Mouse (Mus musculus) bone marrow, adult 2 months (tissue): ENCODE data around the gene Rgl3. TPM values are rescaled to one million over a fixed set of nuclear protein-coding genes. Genes with fewer than 3 reads are reported as not detected.
A peak's percentile ranks its signal among the peaks of the same experiment; 100 is the strongest.

Source experiments
- H3K27ac ChIP-seq: fragments of 200-500 bp; 2 replicates; pipeline ENCODE4 v1.5.1; 2012; ENCODE audit warnings: low read depth, mild to moderate bottlenecking, control low read depth, inconsistent platforms, low read length; ENCODE audit not compliant: control insufficient read depth, poor library complexity, insufficient read depth
- H3K4me1 ChIP-seq: fragments of 200-500 bp; 2 replicates; pipeline ENCODE4 v1.6.1; 2011; ENCODE audit warnings: low read length; ENCODE audit not compliant: control insufficient read depth, insufficient read depth
- H3K4me3 ChIP-seq: fragments of 200-500 bp; replicated peaks from 2 replicates; pipeline ENCODE3; 2011; ENCODE audit warnings: mild to moderate bottlenecking, low read depth, low read length, control low read depth; ENCODE audit not compliant: control insufficient read depth
- CTCF ChIP-seq: fragments of 200-500 bp; IDR thresholded peaks from 2 replicates; pipeline ENCODE4 v1.5.1; 2011; ENCODE audit warnings: low read length, control low read depth; ENCODE audit not compliant: control insufficient read depth, insufficient read depth
- POLR2A ChIP-seq: fragments of 200-500 bp; IDR thresholded peaks from 2 replicates; pipeline ENCODE4 v1.6.1; 2011; ENCODE audit warnings: low read depth, mild to moderate bottlenecking, control low read depth, low read length, borderline replicate concordance; ENCODE audit not compliant: control insufficient read depth
- WGBS: fragments of 180-500 bp; shearing (Covaris S2); methylation state at CpG from one replicate; pipeline ENCODE4 v1.1.7; 2018; 5-methylcytosine and 5-hydroxymethylcytosine counted together
- polyA plus RNA-seq: library from polyadenylated mRNA; stranded (reverse); fragments of >200 nt; gene quantifications from 2 replicates; pipeline ENCODE4 v1.2.4, GENCODE M21; 2011; ENCODE audit warnings: low replicate concordance; ENCODE audit not compliant: missing spikeins, insufficient read depth, insufficient read length

The Rgl3 gene
- polyA plus RNA-seq, 1 experiment: 5.0 TPM

DNA sequence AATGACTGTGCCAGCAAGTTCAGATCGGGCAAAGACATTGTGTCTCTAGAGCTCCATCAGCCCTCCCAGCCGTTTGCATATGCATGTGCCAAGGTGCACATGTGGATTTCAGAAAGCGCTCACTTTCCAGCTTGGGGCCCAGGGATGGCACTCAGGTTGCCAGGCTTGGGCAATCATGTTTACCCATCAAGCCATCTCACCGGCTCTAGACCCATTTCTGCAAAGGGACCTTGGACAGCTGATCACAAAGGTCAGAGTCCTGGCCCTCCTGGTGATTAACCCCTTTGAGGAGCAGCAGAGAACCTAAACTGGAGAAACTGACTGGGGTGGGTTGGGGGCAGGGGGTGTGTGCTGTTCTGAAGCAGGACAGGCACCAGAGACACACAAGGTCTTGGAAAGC, 3.0 kb upstream of the Rgl3 start:
- Histone ChIP-seq H3K27ac (no peak overlapping the region), H3K4me3 (no peak overlapping the region), H3K4me1 (no peaks in the 10 kb centered on the region)
- 83% methylated on average over 4 of the region's 4 CpGs for WGBS
- TF ChIP-seq POLR2A (no peak), CTCF (no peak)

DNA sequence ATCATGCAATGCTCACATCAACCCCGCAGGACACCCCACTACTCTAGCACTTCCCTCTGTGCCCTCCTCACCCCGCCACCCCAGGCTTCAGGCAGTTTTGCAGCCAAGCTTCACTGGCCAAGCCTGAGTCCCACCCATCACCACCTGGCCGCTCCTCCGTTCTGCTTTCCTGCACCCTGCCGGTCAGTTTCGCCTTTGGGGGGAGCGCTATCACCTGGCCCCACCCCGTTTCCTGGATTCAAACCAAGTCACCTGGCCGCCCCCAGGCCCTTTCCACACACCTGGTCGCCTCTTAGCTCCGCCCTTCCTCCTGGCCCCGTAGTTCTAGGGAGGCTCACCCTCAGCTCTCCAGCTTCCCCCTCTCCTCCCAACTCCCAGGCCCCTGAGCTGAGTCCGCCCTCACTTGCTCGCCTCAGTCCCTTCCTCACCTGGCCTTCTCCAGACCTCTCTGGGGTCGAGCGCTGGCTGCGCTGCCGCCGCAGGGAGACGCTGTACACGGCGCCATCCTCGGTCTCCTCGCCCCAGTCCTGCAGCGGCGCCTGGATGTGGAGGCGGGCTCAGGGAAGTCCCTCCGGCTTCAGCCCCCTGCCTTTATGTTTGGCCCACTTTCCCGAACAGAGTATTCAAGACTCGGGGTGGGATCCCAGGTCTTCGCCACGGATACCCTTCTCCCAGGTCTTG, 685 bp downstream of the Rgl3 start:
- TF ChIP-seq CTCF: no peak
- TF ChIP-seq POLR2A: no peak
- 3% methylated on average over 32 of the region's 32 CpGs for WGBS
- no peak overlapping the region for H3K27ac ChIP-seq
- no peaks in the 10 kb centered on the region for H3K4me1 ChIP-seq
- H3K4me3 ChIP-seq: no peak overlapping the region

DNA sequence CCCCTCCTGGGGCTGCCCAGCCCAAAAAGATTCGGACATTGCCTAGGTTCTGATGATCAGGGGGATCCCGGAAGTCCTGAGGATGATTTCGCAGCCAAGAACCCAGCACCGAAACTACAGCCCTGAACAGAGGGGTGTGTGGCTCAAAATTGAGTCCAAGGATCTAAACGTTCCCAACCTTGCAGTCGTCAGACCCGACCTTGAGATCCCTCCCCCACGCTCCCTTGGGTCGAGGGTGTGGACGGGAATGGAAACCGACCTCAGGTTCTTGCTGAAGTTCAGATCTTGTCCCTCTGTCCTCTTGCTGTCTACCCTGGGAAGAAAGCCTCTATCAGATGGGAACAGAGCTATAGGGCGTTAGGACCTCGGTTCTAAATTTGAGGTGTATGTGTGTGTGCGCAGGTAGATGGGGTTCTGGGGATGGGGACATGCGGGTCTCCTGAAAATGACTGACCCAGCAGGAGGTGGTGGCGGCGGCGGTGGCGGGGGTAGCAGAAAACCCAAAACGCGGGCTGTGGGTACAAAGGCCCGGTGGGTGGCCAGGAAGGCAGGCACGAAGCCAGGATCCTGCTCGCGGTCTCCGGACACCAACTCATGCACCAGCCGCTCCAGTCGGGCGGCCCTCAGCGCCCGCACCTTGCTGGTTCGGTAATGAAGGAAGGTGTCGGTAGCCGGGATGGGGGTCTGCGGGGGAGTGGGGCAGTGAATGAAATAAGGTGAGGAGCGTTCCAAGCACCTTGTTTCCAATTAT, 1.5 kb downstream of the Rgl3 start:
- TF ChIP-seq CTCF (no peak), POLR2A (no peak)
- Histone ChIP-seq H3K4me3 (no peak overlapping the region), H3K4me1 (no peaks in the 10 kb centered on the region), H3K27ac (no peak overlapping the region)
- 13% methylated on average over 36 of the region's 36 CpGs for WGBS

DNA sequence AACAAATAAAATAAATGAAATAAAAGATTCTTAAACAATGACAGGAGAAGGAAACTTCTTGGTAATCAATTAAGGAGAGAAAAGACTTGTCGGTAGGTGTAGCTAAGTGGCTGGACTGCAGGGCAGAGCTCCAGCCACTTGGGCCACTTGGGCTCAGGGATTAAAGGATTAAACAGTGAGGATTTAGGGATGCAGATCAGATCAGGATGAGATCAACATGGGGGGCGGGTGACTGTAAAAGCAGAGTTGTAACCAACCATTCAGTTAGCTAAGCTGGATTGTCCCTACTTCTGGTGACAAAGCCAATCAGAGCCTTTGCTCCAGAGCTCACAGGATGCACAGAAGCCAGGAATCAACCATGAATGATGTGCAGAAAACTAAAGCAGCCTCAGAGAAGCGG, 5.3 kb downstream of the Rgl3 start:
- Histone ChIP-seq H3K27ac (no peak overlapping the region), H3K4me3 (no peak overlapping the region), H3K4me1 (no peaks in the 10 kb centered on the region)
- no peak for TF ChIP-seq POLR2A
- TF ChIP-seq CTCF: no peak
- 65% methylated on average over 3 of the region's 3 CpGs for WGBS

DNA sequence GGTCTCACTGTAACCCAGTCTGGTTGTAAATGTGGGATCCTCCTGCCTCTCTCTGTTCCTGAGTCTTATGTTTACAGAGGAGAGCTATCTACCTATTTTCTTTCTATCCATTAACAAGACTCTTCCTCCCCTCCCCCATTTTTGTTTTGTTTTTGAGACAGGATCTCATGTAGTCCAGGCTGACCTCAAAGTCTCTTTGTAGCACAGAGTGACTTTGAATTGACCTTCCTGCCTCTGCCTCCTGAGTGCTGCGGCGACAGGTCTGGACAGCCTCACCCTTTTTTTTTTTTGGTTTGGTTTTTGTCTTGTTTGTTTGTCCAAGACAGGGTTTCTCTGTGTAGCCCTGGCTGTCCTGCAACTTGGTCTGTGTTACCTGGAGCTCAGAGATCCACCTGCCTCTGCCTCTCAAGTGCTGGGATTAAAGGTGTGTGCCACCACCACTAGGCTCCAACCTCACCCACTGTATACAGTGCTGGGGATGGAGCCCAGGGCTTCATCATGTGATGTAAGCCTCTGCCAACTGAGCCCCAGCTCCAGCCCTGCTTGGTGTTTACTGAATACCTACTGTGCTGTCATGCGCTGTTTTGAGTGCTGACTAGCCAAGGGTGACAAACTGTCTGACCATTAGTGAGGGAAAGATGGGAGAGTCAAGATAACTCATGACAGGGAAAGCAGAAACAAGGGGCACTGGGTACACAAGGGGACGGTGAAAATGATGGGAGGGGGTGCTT, 10.7 kb downstream of the Rgl3 start:
- 86% methylated on average over 4 of the region's 4 CpGs for WGBS
- H3K4me3 ChIP-seq: no peak overlapping the region
- H3K27ac ChIP-seq: no peak overlapping the region
- H3K4me1 ChIP-seq: no peaks in the 10 kb centered on the region
- TF ChIP-seq POLR2A (no peak), CTCF (no peak)

DNA sequence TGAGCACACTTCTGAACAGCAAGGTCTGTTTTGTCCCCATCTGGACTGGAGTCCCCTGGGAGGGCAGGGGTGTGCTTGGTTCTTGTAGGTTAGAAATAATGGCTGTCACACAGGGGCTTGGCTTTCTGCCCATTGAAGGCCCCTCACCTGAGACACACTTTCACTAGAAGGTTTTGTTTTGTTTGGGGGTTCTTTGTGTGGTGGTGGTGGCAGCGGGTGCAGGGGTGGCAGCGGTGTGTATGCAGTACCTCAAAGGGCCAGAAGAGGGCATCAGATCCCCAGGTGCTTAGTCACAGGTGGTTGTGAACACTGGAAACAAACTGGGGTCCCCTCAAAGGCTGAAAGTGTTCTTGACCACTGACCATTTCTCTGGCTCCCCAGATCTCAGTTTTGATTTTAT, 11.3 kb downstream of the Rgl3 start:
- WGBS: 31% methylated on average over 2 of the region's 2 CpGs
- peak; percentile 75 for TF ChIP-seq CTCF
- no peak for TF ChIP-seq POLR2A
- Histone ChIP-seq H3K4me3 (no peak overlapping the region), H3K27ac (no peak overlapping the region), H3K4me1 (no peaks in the 10 kb centered on the region)

DNA sequence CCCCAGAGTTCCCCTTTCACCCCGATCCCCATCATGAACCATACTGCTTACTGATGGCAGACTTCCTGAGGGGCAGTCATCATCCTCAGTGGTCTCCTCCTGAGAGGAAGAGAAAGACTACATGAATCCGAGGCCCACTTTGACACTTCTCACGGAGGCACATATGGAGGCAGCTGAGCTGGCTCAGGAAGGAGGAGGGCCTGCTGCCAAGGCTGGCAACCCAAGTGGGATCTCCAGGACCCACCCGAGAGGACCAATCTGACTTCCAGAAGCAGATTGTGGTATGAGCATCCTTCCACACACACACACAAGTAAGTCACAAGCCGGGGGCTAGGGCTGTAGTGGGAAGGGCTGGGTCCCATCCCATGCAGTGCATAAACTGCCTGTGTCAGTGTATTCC, 11.9 kb downstream of the Rgl3 start:
- no peak for TF ChIP-seq POLR2A
- no peak for TF ChIP-seq CTCF
- H3K4me3 ChIP-seq: no peak overlapping the region
- no peak overlapping the region for H3K27ac ChIP-seq
- no peaks in the 10 kb centered on the region for H3K4me1 ChIP-seq
- 66% methylated on average over 5 of the region's 5 CpGs for WGBS

DNA sequence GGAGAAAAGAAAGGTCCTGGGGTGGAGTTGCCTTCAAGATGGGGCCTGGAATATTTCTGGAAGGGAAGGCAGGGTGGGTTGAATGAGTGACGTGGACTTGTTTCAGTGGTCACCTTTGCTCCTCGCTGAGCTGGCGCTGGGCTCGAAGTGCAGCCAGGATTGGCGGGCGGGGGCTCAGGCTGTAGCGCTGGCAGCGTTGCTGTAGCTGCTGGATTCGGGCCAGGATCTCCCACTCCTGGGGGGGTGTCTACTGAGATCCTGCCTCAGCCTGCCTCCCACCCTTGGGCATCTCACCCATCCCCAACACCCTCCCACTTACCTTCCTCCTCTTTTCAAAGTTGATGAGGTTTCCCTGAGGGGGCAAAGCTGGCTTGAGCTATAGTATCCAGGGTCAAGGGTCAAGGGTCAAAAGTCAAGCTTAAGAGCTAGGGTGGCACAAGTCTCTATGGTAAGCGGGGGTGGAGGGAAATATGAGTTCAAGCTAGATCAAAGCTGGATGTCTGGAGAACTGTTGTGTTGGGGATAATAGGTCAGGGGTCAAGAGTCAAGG, 12.5 kb downstream of the Rgl3 start:
- 81% methylated on average over 10 of the region's 10 CpGs for WGBS
- no peak overlapping the region for H3K4me3 ChIP-seq
- H3K27ac ChIP-seq: no peak overlapping the region
- no peak for TF ChIP-seq POLR2A
- TF ChIP-seq CTCF: no peak
- H3K4me1 ChIP-seq: no peaks in the 10 kb centered on the region
